Mouse (Mus musculus) hindbrain, embryonic 16.5 days (tissue): Measurements from ENCODE around the gene Dlec1. TPM values are rescaled to one million over a fixed set of nuclear protein-coding genes. Genes with fewer than 3 reads are reported as not detected.

Experiments used
- ATAC-seq: fragments of 200-750 bp; cut with Nextera tagmentation; 2 replicates; pipeline ENCODE4 v1.8.0; 2017; ENCODE audit warnings: moderate TSS enrichment, moderate library complexity
- H3K27ac ChIP-seq: fragments of 300-500 bp; sonication (generic); 2 replicates; pipeline ENCODE4 v1.5.1; 2014; ENCODE audit warnings: low read depth, mild to moderate bottlenecking, control low read depth, low read length, moderate library complexity
- H3K27me3 ChIP-seq: fragments of 300-500 bp; sonication (generic); replicated peaks from 2 replicates; pipeline ENCODE4 v1.6.1; 2014; ENCODE audit warnings: low read length; ENCODE audit not compliant: control insufficient read depth, insufficient read depth
- H3K36me3 ChIP-seq: fragments of 300-500 bp; sonication (generic); 2 replicates; pipeline ENCODE4 v1.6.1; 2014; ENCODE audit warnings: mild to moderate bottlenecking, low read length, moderate library complexity, mixed read lengths; ENCODE audit not compliant: control insufficient read depth, insufficient read depth
- H3K4me1 ChIP-seq: fragments of 300-500 bp; sonication (generic); 2 replicates; pipeline ENCODE4 v1.6.1; 2014; ENCODE audit warnings: low read depth, low read length; ENCODE audit not compliant: control insufficient read depth, insufficient read depth
- H3K4me2 ChIP-seq: fragments of 300-500 bp; sonication (generic); 2 replicates; pipeline ENCODE4 v1.6.1; 2014; ENCODE audit warnings: mild to moderate bottlenecking, low read length, control low read depth, moderate library complexity
- H3K4me3 ChIP-seq: fragments of 300-500 bp; sonication (generic); 2 replicates; pipeline ENCODE4 v1.5.1; 2014; ENCODE audit warnings: mild to moderate bottlenecking, low read length, control low read depth, moderate library complexity
- H3K9ac ChIP-seq: fragments of 300-500 bp; sonication (generic); 2 replicates; pipeline ENCODE4 v1.6.1; 2014; ENCODE audit warnings: low read depth, mild to moderate bottlenecking, control low read depth, low read length, moderate library complexity
- H3K9me3 ChIP-seq: fragments of 300-500 bp; sonication (generic); 2 replicates; pipeline ENCODE4 v1.6.1; 2014; ENCODE audit warnings: mild to moderate bottlenecking, low read length, moderate library complexity; ENCODE audit not compliant: control insufficient read depth
- WGBS: fragments of 180-500 bp; shearing (Covaris S2); extraction: QIAGEN DNeasy Blood & Tissue Kit; methylation state at CpG from one replicate; pipeline ENCODE4 v1.1.7; 2014; 5-methylcytosine and 5-hydroxymethylcytosine counted together
- polyA plus RNA-seq: library from polyadenylated mRNA; unstranded; fragments of >200 nt; fragmentation: Nextera tagmentation; extraction: Ambion mirVana; gene quantifications from 2 replicates; pipeline ENCODE4 v1.2.1, GENCODE M21; 2015

Gene Dlec1
- polyA plus RNA-seq, 1 experiment from 2014 or later, result 2.9 TPM

- peaks cover 24% of the 10 kb centered on the region for H3K4me1 ChIP-seq
- H3K27ac ChIP-seq, result no peak overlapping the region
- H3K4me3 ChIP-seq, result no peak overlapping the region
- H3K9me3 ChIP-seq, result no peaks in the 10 kb centered on the region
- no peaks in the 10 kb centered on the region for H3K36me3 ChIP-seq
- H3K27me3 ChIP-seq, result no peaks in the 10 kb centered on the region
- no peak overlapping the region for H3K9ac ChIP-seq
- H3K4me2 ChIP-seq, result no peak overlapping the region
- no peak for ATAC-seq
- 14% methylated on average over 1 of the region's 1 CpGs for WGBS
Observed at GRCm38 (mm10) chr9:119086451-119086850, 15.8 kb upstream of the Dlec1 start.

- H3K4me1 ChIP-seq, result peaks cover 26% of the 10 kb centered on the region
- no peak overlapping the region; the same call in 1 of the 2 replicates for H3K4me2 ChIP-seq
- no peaks in the 10 kb centered on the region for H3K36me3 ChIP-seq
- ATAC-seq, result no peak
- 83% methylated on average over 5 of the region's 5 CpGs for WGBS
- no peak overlapping the region for H3K9ac ChIP-seq
- H3K27me3 ChIP-seq, result no peaks in the 10 kb centered on the region
- H3K27ac ChIP-seq, result no peak overlapping the region
- no peak overlapping the region for H3K4me3 ChIP-seq
- H3K9me3 ChIP-seq, result no peaks in the 10 kb centered on the region
Observed at GRCm38 (mm10) chr9:119087309-119087708, 15.0 kb upstream of the Dlec1 start.

- ATAC-seq, result peak; percentile 69
- no peaks in the 10 kb centered on the region for H3K36me3 ChIP-seq
- no peaks in the 10 kb centered on the region for H3K27me3 ChIP-seq
- 2% methylated on average over 24 of the region's 24 CpGs for WGBS
- no peak overlapping the region; the same call in 1 of the 2 replicates for H3K27ac ChIP-seq
- peak overlapping the region; percentile 58 for H3K4me2 ChIP-seq
- H3K9me3 ChIP-seq, result no peaks in the 10 kb centered on the region
- H3K9ac ChIP-seq, result peak overlapping the region; percentile 40; the same call in 1 of the 2 replicates
- H3K4me1 ChIP-seq, result peaks cover 24% of the 10 kb centered on the region
- H3K4me3 ChIP-seq, result peak overlapping the region; percentile 33
Observed at GRCm38 (mm10) chr9:119088148-119088801, 14.0 kb upstream of the Dlec1 start.

- peaks cover 31% of the 10 kb centered on the region for H3K4me1 ChIP-seq
- no peaks in the 10 kb centered on the region for H3K36me3 ChIP-seq
- H3K4me3 ChIP-seq, result no peak overlapping the region
- 0 out of 2 replicates have a peak overlapping the region, but pooled peaks have one; percentile 23 for H3K9ac ChIP-seq
- no peak overlapping the region for H3K4me2 ChIP-seq
- peak overlapping the region; percentile 17; the same call in 1 of the 2 replicates for H3K27ac ChIP-seq
- no peak for ATAC-seq
- no peaks in the 10 kb centered on the region for H3K27me3 ChIP-seq
- no peaks in the 10 kb centered on the region for H3K9me3 ChIP-seq
- 40% methylated on average over 7 of the region's 7 CpGs for WGBS
Observed at GRCm38 (mm10) chr9:119089437-119089836, 12.8 kb upstream of the Dlec1 start.

GRCm38 (mm10) chr9:119090462-119090861 lies 11.8 kb upstream of the Dlec1 start:
- Histone ChIP-seq H3K9ac (no peak overlapping the region), H3K4me1 (peaks cover 36% of the 10 kb centered on the region), H3K9me3 (no peaks in the 10 kb centered on the region), H3K27me3 (no peaks in the 10 kb centered on the region), H3K4me3 (no peak overlapping the region), H3K27ac (no peak overlapping the region), H3K4me2 (no peak overlapping the region), H3K36me3 (no peaks in the 10 kb centered on the region)
- 92% methylated on average over 5 of the region's 5 CpGs for WGBS
- no peak for ATAC-seq

- ATAC-seq, result no peak
- Histone ChIP-seq H3K4me3 (peak overlapping the region; percentile 52), H3K27me3 (no peaks in the 10 kb centered on the region), H3K36me3 (no peaks in the 10 kb centered on the region), H3K9ac (no peak overlapping the region), H3K4me2 (peak overlapping the region; percentile 63), H3K9me3 (no peaks in the 10 kb centered on the region), H3K27ac (no peak overlapping the region), H3K4me1 (peaks cover 34% of the 10 kb centered on the region)
- WGBS, result 61% methylated on average over 12 of the region's 12 CpGs
Observed at GRCm38 (mm10) chr9:119091581-119092310, 10.5 kb upstream of the Dlec1 start.

GRCm38 (mm10) chr9:119092473-119093418 lies 9.5 kb upstream of the Dlec1 start:
- Histone ChIP-seq H3K9me3 (no peaks in the 10 kb centered on the region), H3K27me3 (no peaks in the 10 kb centered on the region), H3K9ac (peak overlapping the region; percentile 68), H3K4me1 (peaks cover 31% of the 10 kb centered on the region), H3K27ac (no peak overlapping the region), H3K4me3 (peak overlapping the region; percentile 52), H3K4me2 (peak overlapping the region; percentile 63), H3K36me3 (no peaks in the 10 kb centered on the region)
- no peak for ATAC-seq
- 3% methylated on average over 45 of the region's 45 CpGs for WGBS

- no peaks in the 10 kb centered on the region for H3K27me3 ChIP-seq
- no peaks in the 10 kb centered on the region for H3K36me3 ChIP-seq
- peak; percentile 92 for ATAC-seq
- H3K4me3 ChIP-seq, result peak within 1 kb of the TSS; percentile 52
- no peaks in the 10 kb centered on the region for H3K9me3 ChIP-seq
- 8% methylated on average over 33 of the region's 45 CpGs for WGBS
- H3K4me2 ChIP-seq, result peak within 1 kb of the TSS; percentile 63
- peaks cover 22% of the 10 kb centered on the region for H3K4me1 ChIP-seq
- H3K27ac ChIP-seq, result peak within 1 kb of the TSS; percentile 48
- H3K9ac ChIP-seq, result peak within 1 kb of the TSS; percentile 68
Observed at GRCm38 (mm10) chr9:119093419-119094295, 8.6 kb upstream of the Dlec1 start, which contains the start of gene Plcd1. Gene Plcd1 (minus strand): TSS chr9:119093502.
